Mouse (Mus musculus): Measurements from ENCODE around the gene Clp1. TPM values are rescaled to one million over a fixed set of nuclear protein-coding genes. Genes with fewer than 3 reads are reported as not detected.

The Clp1 gene
- total and polyA plus RNA-seq, 2 experiments from 2014 or later: 13.2 to 15.6 TPM

DNA sequence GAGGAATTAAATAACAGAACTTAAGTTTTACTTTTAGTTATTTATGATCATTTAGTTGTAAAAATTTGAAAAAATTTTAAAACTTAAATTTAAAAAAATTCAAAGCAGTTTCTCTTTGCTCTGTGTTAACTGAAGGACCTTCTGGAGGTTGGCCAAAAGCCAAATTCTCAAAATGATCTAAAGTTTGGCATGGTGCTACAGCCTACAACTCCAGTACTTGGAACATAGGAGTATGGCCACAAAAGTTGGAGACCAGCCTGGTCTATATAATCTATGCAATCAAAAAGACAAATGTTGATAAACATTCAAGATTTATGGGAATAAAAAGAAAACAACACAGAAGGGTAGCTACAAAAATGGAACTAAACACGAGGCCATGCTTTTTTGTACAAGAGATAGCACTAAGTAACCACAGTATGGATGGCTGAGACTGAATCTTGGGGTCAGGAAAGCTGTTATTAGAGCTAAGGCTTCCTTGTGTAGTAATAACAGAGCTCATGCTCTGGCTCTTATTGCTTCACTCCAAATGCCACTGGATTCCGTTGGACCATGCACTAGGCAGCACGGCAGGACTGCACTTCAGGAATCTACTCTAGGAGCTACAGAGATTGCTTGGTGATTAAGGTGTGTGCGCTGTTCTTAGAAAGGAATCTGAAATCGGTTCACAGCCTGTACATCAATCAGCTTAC lies 32.0 kb downstream of the Clp1 start:
- WGBS: 86% methylated on average over 5 of the region's 5 CpGs
- peak; percentile 58; the same call in 1 of the 2 replicates for ATAC-seq
- Histone ChIP-seq H3K9me3 (ENCODE audit: low read length) (no peaks in the 10 kb centered on the region), H3K36me3 (ENCODE audit: insufficient read depth) (peaks cover 46% of the 10 kb centered on the region), H3K4me2 (ENCODE audit: low read depth) (no peak overlapping the region), H3K4me1 (ENCODE audit: insufficient read depth) (no peaks in the 10 kb centered on the region), H3K27me3 (ENCODE audit: insufficient read depth, low read length) (no peaks in the 10 kb centered on the region), H3K9ac (no peak overlapping the region), H3K27ac (ENCODE audit: low read depth, low read length) (no peak overlapping the region), H3K4me3 (ENCODE audit: low read depth, low read length) (no peak overlapping the region)
- no peak for TF ChIP-seq CTCF (IDR thresholded peaks at IDR 0.05; ENCODE audit: low read depth)
- DNase-seq: no peak

DNA sequence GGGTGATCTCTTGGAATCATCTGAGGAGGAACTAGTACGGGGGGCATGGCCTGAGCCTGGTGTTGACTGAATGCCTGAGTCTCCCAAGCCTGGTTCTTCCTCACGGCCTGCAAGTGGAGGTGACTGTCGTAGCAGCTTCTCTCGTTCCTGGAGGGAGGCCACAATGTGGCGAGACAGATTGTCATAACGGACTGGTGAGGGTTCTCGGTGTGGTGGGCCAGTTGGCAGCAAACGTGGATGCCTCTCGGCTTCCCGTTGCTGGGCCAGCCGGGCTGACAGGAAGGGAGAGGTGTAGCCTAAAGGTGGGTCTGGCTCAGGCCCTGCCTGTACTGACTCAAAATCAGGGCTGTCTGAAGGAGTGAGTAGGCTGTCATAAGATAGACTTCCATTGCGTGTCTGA lies 37.1 kb downstream of the Clp1 start:
- H3K9ac ChIP-seq: no peak overlapping the region
- H3K9me3 ChIP-seq (ENCODE audit: low read length): no peaks in the 10 kb centered on the region
- H3K4me1 ChIP-seq (ENCODE audit: insufficient read depth): no peaks in the 10 kb centered on the region
- H3K27ac ChIP-seq (ENCODE audit: low read depth, low read length): no peak overlapping the region
- WGBS: 79% methylated on average over 12 of the region's 12 CpGs
- peaks cover 84% of the 10 kb centered on the region for H3K36me3 ChIP-seq (ENCODE audit: insufficient read depth)
- H3K4me3 ChIP-seq (ENCODE audit: low read depth, low read length): no peak overlapping the region
- ATAC-seq: no peak
- DNase-seq: no peak
- no peaks in the 10 kb centered on the region for H3K27me3 ChIP-seq (ENCODE audit: insufficient read depth, low read length)
- TF ChIP-seq CTCF (IDR thresholded peaks at IDR 0.05; ENCODE audit: low read depth): no peak
- H3K4me2 ChIP-seq (ENCODE audit: low read depth): no peak overlapping the region

- Histone ChIP-seq H3K9me3 (ENCODE audit: low read length) (no peaks in the 10 kb centered on the region), H3K27me3 (ENCODE audit: insufficient read depth, low read length) (no peaks in the 10 kb centered on the region), H3K4me3 (ENCODE audit: low read depth, low read length) (no peak overlapping the region), H3K9ac (no peak overlapping the region), H3K27ac (ENCODE audit: low read depth, low read length) (no peak overlapping the region), H3K4me1 (ENCODE audit: insufficient read depth) (no peaks in the 10 kb centered on the region), H3K4me2 (ENCODE audit: low read depth) (no peak overlapping the region), H3K36me3 (ENCODE audit: insufficient read depth) (peaks cover 75% of the 10 kb centered on the region)
- TF ChIP-seq CTCF (IDR thresholded peaks at IDR 0.05; ENCODE audit: low read depth): no peak
- DNase-seq (no peak), ATAC-seq (no peak)
- WGBS: 79% methylated on average over 2 of the region's 2 CpGs
These were observed 38.9 kb downstream of the Clp1 start for GRCm38 (mm10) chr2:84688080-84688844.

DNA sequence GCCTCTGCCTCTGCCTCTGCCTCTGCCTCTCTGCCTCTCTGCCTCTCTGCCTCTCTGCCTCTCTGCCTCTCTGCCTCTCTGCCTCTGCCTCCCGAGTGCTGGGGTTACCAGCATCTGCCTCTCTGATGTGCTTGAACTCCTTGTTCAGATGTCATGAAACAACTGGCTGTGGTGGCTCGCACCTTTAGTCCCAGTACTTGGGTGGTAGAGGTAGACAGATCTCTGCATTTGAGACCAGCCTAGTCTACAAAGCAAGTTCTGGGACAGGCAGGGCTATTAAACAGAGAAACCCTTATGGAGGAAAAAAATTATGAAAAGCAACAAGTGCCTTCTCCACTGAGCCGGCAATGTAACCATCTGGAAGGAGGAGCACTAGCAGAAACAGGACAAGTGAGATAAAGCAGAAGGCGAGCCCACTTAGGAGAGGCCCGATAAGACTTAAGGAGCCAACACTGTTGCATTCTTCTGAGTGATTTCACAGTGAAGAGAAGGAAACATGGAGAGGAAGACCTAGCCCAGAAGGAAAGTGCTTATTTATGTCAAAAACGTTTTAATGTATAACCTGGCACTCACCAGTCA lies 44.5 kb downstream of the Clp1 start:
- H3K9ac ChIP-seq: no peak overlapping the region
- peaks cover 33% of the 10 kb centered on the region for H3K36me3 ChIP-seq (ENCODE audit: insufficient read depth)
- TF ChIP-seq CTCF (IDR thresholded peaks at IDR 0.05; ENCODE audit: low read depth): no peak
- 0 out of 2 replicates have a peak, but pooled peaks cover 5% of the 10 kb centered on the region for H3K4me1 ChIP-seq (ENCODE audit: insufficient read depth)
- H3K27ac ChIP-seq (ENCODE audit: low read depth, low read length): no peak overlapping the region
- WGBS: 82% methylated on average over 6 of the region's 6 CpGs
- no peak for ATAC-seq
- no peak for DNase-seq
- H3K27me3 ChIP-seq (ENCODE audit: insufficient read depth, low read length): no peaks in the 10 kb centered on the region
- H3K9me3 ChIP-seq (ENCODE audit: low read length): no peaks in the 10 kb centered on the region
- H3K4me3 ChIP-seq (ENCODE audit: low read depth, low read length): no peak overlapping the region
- H3K4me2 ChIP-seq (ENCODE audit: low read depth): no peak overlapping the region

DNA sequence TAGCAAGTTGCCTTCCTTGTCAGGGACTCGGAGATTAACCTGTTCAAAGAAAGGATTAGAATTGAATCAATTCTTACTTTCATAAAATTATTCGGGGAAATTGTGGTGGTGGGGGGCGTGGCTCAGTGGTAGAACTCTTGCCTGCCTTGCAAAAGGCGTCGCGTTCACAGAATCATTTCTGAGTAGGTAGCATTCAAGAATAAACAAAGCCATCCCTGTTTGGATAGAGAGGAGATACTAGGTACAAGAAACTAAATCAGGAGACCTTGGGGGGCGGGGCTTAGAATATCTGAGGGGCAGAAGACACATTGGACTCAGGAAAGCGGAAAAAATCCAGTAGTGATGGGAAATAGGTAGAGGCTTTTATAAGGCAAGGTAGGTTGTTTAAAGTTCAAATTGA lies 48.1 kb downstream of the Clp1 start, which contains the start of gene Tmx2:
TSS of gene Tmx2 (minus strand) at position 125 of the 400 bp plus-strand sequence.
- no peak for DNase-seq
- Histone ChIP-seq H3K4me1 (ENCODE audit: insufficient read depth) (0 out of 2 replicates have a peak, but pooled peaks cover 14% of the 10 kb centered on the region), H3K4me2 (ENCODE audit: low read depth) (peak within 1 kb of the TSS; percentile 84), H3K9ac (peak within 1 kb of the TSS; percentile 77), H3K27ac (ENCODE audit: low read depth, low read length) (peak within 1 kb of the TSS; percentile 80), H3K4me3 (ENCODE audit: low read depth, low read length) (peak within 1 kb of the TSS; percentile 99), H3K27me3 (ENCODE audit: insufficient read depth, low read length) (no peaks in the 10 kb centered on the region), H3K9me3 (ENCODE audit: low read length) (no peaks in the 10 kb centered on the region), H3K36me3 (ENCODE audit: insufficient read depth) (peaks cover 24% of the 10 kb centered on the region)
- TF ChIP-seq CTCF (IDR thresholded peaks at IDR 0.05; ENCODE audit: low read depth): no peak
- ATAC-seq: no peak
- 16% methylated on average over 8 of the region's 8 CpGs for WGBS

DNA sequence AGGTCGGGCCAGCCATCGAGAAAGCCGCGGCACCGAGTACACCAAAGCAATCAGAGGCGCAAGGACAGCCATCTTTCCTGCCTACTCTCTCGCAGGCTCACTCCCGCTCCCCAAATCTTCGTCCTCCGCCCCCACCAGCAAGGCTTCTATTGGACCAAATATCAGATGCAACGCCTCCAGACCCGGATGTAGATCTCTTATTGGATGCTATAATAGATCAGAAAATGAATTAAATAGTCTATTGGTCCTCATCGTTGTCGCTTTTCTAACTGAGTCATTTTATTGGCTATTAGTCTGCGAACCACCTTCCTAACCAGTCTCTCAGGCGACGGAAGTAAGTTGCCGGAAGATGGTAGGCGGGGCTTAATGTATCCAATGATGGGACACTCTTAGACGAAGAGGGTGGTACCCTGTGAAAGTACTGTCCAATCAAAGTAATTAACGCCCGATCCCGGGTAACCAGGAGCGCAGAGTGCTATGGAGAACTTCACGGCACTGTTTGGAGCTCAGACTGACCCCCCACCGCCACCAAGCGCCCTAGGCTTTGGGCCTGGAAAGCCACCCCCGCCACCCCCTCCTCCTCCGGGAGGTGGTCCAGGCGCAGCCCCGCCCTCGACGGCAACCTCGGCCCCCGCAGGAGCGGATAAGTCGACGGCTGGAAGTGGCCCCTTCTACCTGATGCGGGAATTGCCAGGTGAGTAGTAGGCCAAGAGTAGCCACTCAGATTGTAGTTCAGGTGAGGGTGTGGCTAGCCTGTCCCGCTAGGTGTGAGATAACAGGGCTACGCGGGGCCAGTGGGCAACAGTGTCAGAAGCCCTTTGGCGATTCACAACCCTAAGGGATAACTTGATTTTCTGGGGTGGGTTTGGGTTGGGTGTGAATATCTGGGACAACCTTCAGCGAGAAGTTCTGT lies 48.9 kb downstream of the Clp1 start, which contains the start of the genes Gm28635 and Med19:
TSS of gene Gm28635 (minus strand) at position 74 of the 913 bp plus-strand sequence.
TSS of gene Med19 (plus strand) at position 435 of the 913 bp plus-strand sequence.
- Histone ChIP-seq H3K9ac (peak within 1 kb of the TSS; percentile 77), H3K27me3 (ENCODE audit: insufficient read depth, low read length) (no peaks in the 10 kb centered on the region), H3K36me3 (ENCODE audit: insufficient read depth) (peaks cover 30% of the 10 kb centered on the region), H3K9me3 (ENCODE audit: low read length) (no peaks in the 10 kb centered on the region), H3K4me1 (ENCODE audit: insufficient read depth) (0 out of 2 replicates have a peak, but pooled peaks cover 14% of the 10 kb centered on the region), H3K27ac (ENCODE audit: low read depth, low read length) (peak within 1 kb of the TSS; percentile 80), H3K4me2 (ENCODE audit: low read depth) (peak within 1 kb of the TSS; percentile 84), H3K4me3 (ENCODE audit: low read depth, low read length) (peak within 1 kb of the TSS; percentile 99)
- 1% methylated on average over 44 of the region's 44 CpGs for WGBS
- TF ChIP-seq CTCF (IDR thresholded peaks at IDR 0.05; ENCODE audit: low read depth): no peak
- ATAC-seq (peak; percentile 99), DNase-seq (peak; percentile 98)

Measured in forebrain, postnatal 0 days (tissue).